Comparison of ENCODE assay signal across 12 mouse cellular contexts in genomic region chr2:105801536-105801935, GRCm38 (mm10).
"Had no signal": no experiment of that assay in that cellular context is flagged by ENCODE, and none has a peak within 500 bp of the region (broad histone marks: within the 10 kb centered on the region; RNA-seq: fewer than 3 reads in every experiment).

No protein-coding gene starts in this region.

- H3K4me1 ChIP-seq: limb, embryonic 13.5 days; neural tube, embryonic 15.5 days had no signal

- H3K27ac ChIP-seq: limb, embryonic 13.5 days; liver, embryonic 14.5 days; neural tube, embryonic 15.5 days had no signal

- DNase-seq: kidney, postnatal 25 days; layer of hippocampus, adult 9-11 months; left cerebral cortex, postnatal 4 days; lung, adult 18-20 months; midbrain, embryonic 14.5 days; right cerebral cortex, adult 18-20 months; right cerebral cortex, postnatal 25 days; thymus, postnatal 36 days had no signal

- H3K9ac ChIP-seq: limb, embryonic 13.5 days; liver, embryonic 14.5 days; neural tube, embryonic 15.5 days had no signal

- H3K36me3 ChIP-seq: limb, embryonic 13.5 days; neural tube, embryonic 15.5 days had no signal

- H3K27me3 ChIP-seq: limb, embryonic 13.5 days; neural tube, embryonic 15.5 days had no signal

- H3K9me3 ChIP-seq: limb, embryonic 13.5 days; neural tube, embryonic 15.5 days had no signal

- H3K4me2 ChIP-seq: limb, embryonic 13.5 days; neural tube, embryonic 15.5 days had no signal

- H3K4me3 ChIP-seq: limb, embryonic 13.5 days; myocyte; neural tube, embryonic 15.5 days had no signal
